Mouse (Mus musculus): ENCODE data around the gene Lfng.

GRCm38 (mm10) chr5:140604386-140604785 is 2.7 kb upstream of the Lfng start:
- TF ChIP-seq CTCF (IDR thresholded peaks at IDR 0.05; ENCODE audit: extremely low read depth, insufficient read depth, low read length) (no peak), POLR2A (IDR thresholded peaks at IDR 0.05; ENCODE audit: extremely low read depth, insufficient read depth, low read length) (no peak)

All from cortical plate, adult 2 months (tissue).